Mouse (Mus musculus): ENCODE data around the gene Hoxc10. TPM values are rescaled to one million over a fixed set of nuclear protein-coding genes. Genes with fewer than 3 reads are reported as not detected.
A peak's percentile ranks its signal among the peaks of the same experiment; 100 is the strongest.

The Hoxc10 gene
- polyA plus RNA-seq, 1 experiment from 2014 or later: not detected

DNA sequence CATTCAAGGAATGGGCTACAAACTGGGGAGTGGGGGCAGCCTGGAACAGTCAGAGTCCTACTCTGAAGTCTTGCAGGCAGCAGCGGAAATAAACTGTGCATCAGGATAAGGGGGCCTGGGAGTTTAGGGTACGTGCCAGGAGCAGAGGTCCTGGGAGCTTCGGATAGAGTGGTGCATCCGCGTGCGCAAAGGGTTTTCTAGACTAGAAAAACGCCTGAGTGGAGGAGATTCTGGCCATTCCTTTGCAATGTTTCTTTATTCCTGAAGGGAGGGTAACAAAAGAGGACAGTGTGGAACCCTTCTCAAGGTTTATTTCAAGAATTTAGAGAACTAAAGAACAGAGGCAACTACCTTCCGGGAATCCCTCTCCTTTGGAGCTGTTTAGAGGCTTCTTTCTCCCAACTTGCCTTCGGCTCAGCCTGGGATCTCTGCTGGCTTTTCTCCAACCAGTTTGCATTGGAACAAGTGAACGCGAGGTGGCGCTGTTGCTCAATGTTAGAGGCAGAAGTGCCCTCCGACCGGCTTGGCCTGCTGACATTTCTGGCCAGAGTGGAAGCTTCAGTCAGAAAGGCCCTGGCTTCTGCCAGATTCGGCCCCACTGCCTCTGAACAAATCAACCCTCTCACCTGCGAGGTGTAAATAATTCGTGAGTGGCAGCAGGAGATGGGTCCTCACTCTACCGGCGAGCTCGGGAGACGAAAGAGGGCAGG is 20.7 kb downstream of the Hoxc10 start:
- Histone ChIP-seq H3K4me3 (ENCODE audit: low read depth, low read length) (no peak overlapping the region), H3K4me2 (ENCODE audit: low read length) (no peak overlapping the region), H3K9ac (ENCODE audit: low read length) (no peak overlapping the region), H3K9me3 (replicated peaks; ENCODE audit: control insufficient read depth, low read length) (no peaks in the 10 kb centered on the region), H3K27ac (ENCODE audit: low read depth, low read length) (no peak overlapping the region), H3K36me3 (ENCODE audit: control insufficient read depth, insufficient read depth, low read length) (no peaks in the 10 kb centered on the region), H3K27me3 (replicated peaks; ENCODE audit: control insufficient read depth, insufficient read depth, low read length) (peaks cover 98% of the 10 kb centered on the region), H3K4me1 (ENCODE audit: control insufficient read depth, insufficient read depth, low read length) (no peaks in the 10 kb centered on the region)
- ATAC-seq: peak; percentile 42; the same call in 1 of the 2 replicates
- DNase-seq (ENCODE audit: low spot score): peak; percentile 92
- 3% methylated on average over 21 of the region's 21 CpGs for WGBS

DNA sequence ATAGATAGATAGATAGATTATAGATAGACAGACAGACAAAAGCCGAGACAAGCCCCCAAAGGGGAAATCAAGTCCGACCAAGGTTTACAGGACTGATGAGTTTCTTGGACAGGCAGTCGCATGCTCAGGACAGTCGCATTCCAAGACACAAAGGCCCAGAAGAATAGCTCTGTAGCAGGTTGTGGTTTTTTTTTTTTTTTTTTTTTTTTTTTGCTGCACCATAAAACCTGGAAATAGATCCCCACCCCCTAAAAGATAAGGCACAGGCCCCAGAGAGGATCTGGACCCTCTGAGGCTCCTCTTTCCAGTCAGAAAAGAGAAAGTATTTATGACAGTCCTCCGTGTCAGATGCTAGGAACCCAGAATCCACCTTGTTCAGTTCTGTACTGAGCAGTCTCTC is 21.5 kb downstream of the Hoxc10 start:
- no peak for ATAC-seq
- Histone ChIP-seq H3K27ac (ENCODE audit: low read depth, low read length) (no peak overlapping the region), H3K36me3 (ENCODE audit: control insufficient read depth, insufficient read depth, low read length) (no peaks in the 10 kb centered on the region), H3K27me3 (replicated peaks; ENCODE audit: control insufficient read depth, insufficient read depth, low read length) (peaks cover 99% of the 10 kb centered on the region), H3K9ac (ENCODE audit: low read length) (no peak overlapping the region), H3K4me1 (ENCODE audit: control insufficient read depth, insufficient read depth, low read length) (no peaks in the 10 kb centered on the region), H3K9me3 (replicated peaks; ENCODE audit: control insufficient read depth, low read length) (no peaks in the 10 kb centered on the region), H3K4me2 (ENCODE audit: low read length) (no peak overlapping the region), H3K4me3 (ENCODE audit: low read depth, low read length) (no peak overlapping the region)
- 15% methylated on average over 5 of the region's 5 CpGs for WGBS
- no peak for DNase-seq (ENCODE audit: low spot score)

DNA sequence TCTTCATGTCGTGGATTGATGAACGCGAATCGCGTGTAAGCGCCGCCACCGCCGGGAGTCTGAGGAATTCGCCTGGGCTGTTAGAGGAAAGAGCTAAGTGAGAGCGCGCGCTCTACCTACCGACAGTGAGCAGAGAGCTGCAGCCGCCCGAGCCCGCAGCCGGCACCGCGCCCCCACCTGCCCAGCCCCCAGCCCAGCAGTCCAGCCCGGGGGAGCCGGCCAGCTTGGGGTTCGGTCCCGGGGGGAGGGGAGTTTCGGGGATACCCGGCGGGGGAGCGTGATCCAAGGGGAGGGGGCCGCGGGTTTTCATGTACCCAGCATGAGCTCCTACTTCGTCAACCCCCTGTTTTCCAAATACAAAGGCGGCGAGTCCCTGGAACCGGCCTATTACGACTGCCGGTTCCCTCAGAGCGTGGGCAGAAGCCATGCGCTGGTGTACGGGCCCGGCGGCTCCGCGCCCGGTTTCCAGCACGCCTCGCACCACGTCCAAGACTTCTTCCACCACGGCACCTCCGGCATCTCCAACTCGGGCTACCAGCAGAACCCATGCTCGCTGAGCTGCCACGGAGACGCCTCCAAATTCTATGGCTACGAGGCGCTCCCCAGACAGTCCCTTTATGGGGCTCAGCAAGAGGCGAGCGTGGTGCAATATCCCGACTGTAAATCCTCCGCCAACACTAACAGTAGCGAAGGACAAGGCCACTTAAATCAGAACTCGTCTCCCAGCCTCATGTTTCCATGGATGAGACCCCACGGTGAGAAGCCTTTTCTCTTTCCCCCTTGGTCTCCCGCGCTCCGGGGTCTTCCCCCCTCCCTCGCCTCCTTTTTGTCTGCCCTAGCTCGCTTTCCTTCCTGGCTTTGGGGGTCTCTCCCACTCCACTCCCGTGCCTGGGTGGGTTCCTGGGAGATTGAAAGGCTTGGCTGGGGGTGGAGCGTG is 24.1 kb downstream of the Hoxc10 start, which contains the start of gene Hoxc8:
Hoxc8 (plus strand) TSS at position 147 of the 937 bp plus-strand sequence.
- Histone ChIP-seq H3K4me1 (ENCODE audit: control insufficient read depth, insufficient read depth, low read length) (no peaks in the 10 kb centered on the region), H3K27me3 (replicated peaks; ENCODE audit: control insufficient read depth, insufficient read depth, low read length) (peaks cover 95% of the 10 kb centered on the region), H3K36me3 (ENCODE audit: control insufficient read depth, insufficient read depth, low read length) (no peaks in the 10 kb centered on the region), H3K4me3 (ENCODE audit: low read depth, low read length) (no peak within 1 kb of the TSS), H3K9ac (ENCODE audit: low read length) (no peak within 1 kb of the TSS), H3K9me3 (replicated peaks; ENCODE audit: control insufficient read depth, low read length) (no peaks in the 10 kb centered on the region), H3K4me2 (ENCODE audit: low read length) (no peak within 1 kb of the TSS), H3K27ac (ENCODE audit: low read depth, low read length) (no peak within 1 kb of the TSS)
- ATAC-seq (no peak), DNase-seq (ENCODE audit: low spot score) (peak; percentile 46)
- WGBS: under 1% methylated on average over 67 of the region's 69 CpGs

DNA sequence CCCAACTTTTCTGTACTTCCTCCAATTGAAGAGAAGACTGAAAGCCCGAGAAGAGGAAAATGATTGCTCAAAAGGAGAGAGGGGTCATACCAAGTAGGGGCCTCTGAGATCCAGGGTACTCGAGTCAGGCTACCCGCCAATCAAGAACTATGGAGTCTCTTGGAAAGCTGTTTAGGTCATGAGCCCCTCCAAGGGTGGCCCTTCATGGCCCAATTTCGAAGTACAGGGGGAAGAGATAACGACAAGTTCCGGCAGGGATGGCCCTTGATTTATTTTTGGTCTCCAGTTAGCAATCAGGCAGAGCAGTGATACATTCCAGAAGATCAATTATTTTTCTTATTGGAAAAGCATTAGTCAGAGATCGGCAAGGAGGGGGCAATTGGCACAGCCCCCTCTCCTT is 25.2 kb downstream of the Hoxc10 start:
- WGBS: 3% methylated on average over 7 of the region's 7 CpGs
- no peak overlapping the region for H3K9ac ChIP-seq (ENCODE audit: low read length)
- peaks cover 95% of the 10 kb centered on the region for H3K27me3 ChIP-seq (replicated peaks; ENCODE audit: control insufficient read depth, insufficient read depth, low read length)
- H3K4me2 ChIP-seq (ENCODE audit: low read length): no peak overlapping the region
- no peak overlapping the region for H3K27ac ChIP-seq (ENCODE audit: low read depth, low read length)
- ATAC-seq: no peak
- no peak for DNase-seq (ENCODE audit: low spot score)
- H3K4me1 ChIP-seq (ENCODE audit: control insufficient read depth, insufficient read depth, low read length): no peaks in the 10 kb centered on the region
- H3K36me3 ChIP-seq (ENCODE audit: control insufficient read depth, insufficient read depth, low read length): no peaks in the 10 kb centered on the region
- no peak overlapping the region for H3K4me3 ChIP-seq (ENCODE audit: low read depth, low read length)
- H3K9me3 ChIP-seq (replicated peaks; ENCODE audit: control insufficient read depth, low read length): no peaks in the 10 kb centered on the region

DNA sequence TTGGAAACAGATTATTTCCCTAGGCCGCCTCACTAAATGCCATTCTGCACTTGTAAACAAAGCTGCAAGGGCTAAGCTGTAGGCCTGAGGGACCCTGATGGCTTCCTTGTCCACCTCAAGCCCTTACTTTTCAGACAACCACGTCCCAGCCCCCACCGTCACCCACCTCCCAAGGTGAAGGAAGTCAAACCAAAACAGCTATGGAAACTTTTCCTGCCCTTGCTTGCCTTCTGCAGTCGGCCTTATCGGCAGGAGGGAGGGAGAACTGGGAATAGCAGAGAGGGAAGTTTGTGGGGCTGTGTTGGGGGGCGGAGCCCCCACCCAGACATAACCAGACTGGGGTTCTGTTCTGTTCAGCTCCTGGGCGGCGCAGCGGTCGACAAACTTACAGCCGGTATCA is 25.6 kb downstream of the Hoxc10 start:
- no peak overlapping the region for H3K4me2 ChIP-seq (ENCODE audit: low read length)
- no peaks in the 10 kb centered on the region for H3K4me1 ChIP-seq (ENCODE audit: control insufficient read depth, insufficient read depth, low read length)
- no peak overlapping the region for H3K27ac ChIP-seq (ENCODE audit: low read depth, low read length)
- H3K36me3 ChIP-seq (ENCODE audit: control insufficient read depth, insufficient read depth, low read length): no peaks in the 10 kb centered on the region
- H3K9ac ChIP-seq (ENCODE audit: low read length): no peak overlapping the region
- H3K4me3 ChIP-seq (ENCODE audit: low read depth, low read length): no peak overlapping the region
- WGBS: 2% methylated on average over 11 of the region's 11 CpGs
- no peak for DNase-seq (ENCODE audit: low spot score)
- H3K9me3 ChIP-seq (replicated peaks; ENCODE audit: control insufficient read depth, low read length): no peaks in the 10 kb centered on the region
- peaks cover 95% of the 10 kb centered on the region for H3K27me3 ChIP-seq (replicated peaks; ENCODE audit: control insufficient read depth, insufficient read depth, low read length)
- no peak for ATAC-seq

- H3K4me2 ChIP-seq (ENCODE audit: low read length): no peak overlapping the region
- DNase-seq (ENCODE audit: low spot score): no peak
- ATAC-seq: no peak
- H3K36me3 ChIP-seq (ENCODE audit: control insufficient read depth, insufficient read depth, low read length): no peaks in the 10 kb centered on the region
- WGBS: 0% methylated on average over 3 of the region's 3 CpGs
- no peak overlapping the region for H3K4me3 ChIP-seq (ENCODE audit: low read depth, low read length)
- H3K9ac ChIP-seq (ENCODE audit: low read length): no peak overlapping the region
- peaks cover 95% of the 10 kb centered on the region for H3K27me3 ChIP-seq (replicated peaks; ENCODE audit: control insufficient read depth, insufficient read depth, low read length)
- H3K27ac ChIP-seq (ENCODE audit: low read depth, low read length): no peak overlapping the region
- H3K4me1 ChIP-seq (ENCODE audit: control insufficient read depth, insufficient read depth, low read length): no peaks in the 10 kb centered on the region
- H3K9me3 ChIP-seq (replicated peaks; ENCODE audit: control insufficient read depth, low read length): no peaks in the 10 kb centered on the region
Measured at GRCm38 (mm10) chr15:102992863-102993262, 26.3 kb downstream of the Hoxc10 start.

GRCm38 (mm10) chr15:102996548-102996947 is 30.0 kb downstream of the Hoxc10 start:
- under 1% methylated on average over 9 of the region's 9 CpGs for WGBS
- no peak for ATAC-seq

GRCm38 (mm10) chr15:102997431-102997830 is 30.8 kb downstream of the Hoxc10 start:
- ATAC-seq (no peak), DNase-seq (ENCODE audit: low spot score) (no peak)
- Histone ChIP-seq H3K9me3 (replicated peaks; ENCODE audit: control insufficient read depth, low read length) (no peaks in the 10 kb centered on the region), H3K27ac (ENCODE audit: low read depth, low read length) (no peak overlapping the region), H3K36me3 (ENCODE audit: control insufficient read depth, insufficient read depth, low read length) (no peaks in the 10 kb centered on the region), H3K27me3 (replicated peaks; ENCODE audit: control insufficient read depth, insufficient read depth, low read length) (peaks cover 95% of the 10 kb centered on the region), H3K4me3 (ENCODE audit: low read depth, low read length) (no peak overlapping the region), H3K9ac (ENCODE audit: low read length) (no peak overlapping the region), H3K4me2 (ENCODE audit: low read length) (no peak overlapping the region), H3K4me1 (ENCODE audit: control insufficient read depth, insufficient read depth, low read length) (peaks cover 7% of the 10 kb centered on the region; the same call in 1 of the 2 replicates)
- 0% methylated on average over 3 of the region's 3 CpGs for WGBS

More at GRCm38 (mm10) chr15:102996548-102996947, 30.0 kb downstream of the Hoxc10 start:
- Histone ChIP-seq H3K27me3 (replicated peaks; ENCODE audit: control insufficient read depth, insufficient read depth, low read length) (peaks cover 95% of the 10 kb centered on the region), H3K27ac (ENCODE audit: low read depth, low read length) (no peak overlapping the region), H3K4me3 (ENCODE audit: low read depth, low read length) (no peak overlapping the region), H3K4me1 (ENCODE audit: control insufficient read depth, insufficient read depth, low read length) (peaks cover 7% of the 10 kb centered on the region; the same call in 1 of the 2 replicates), H3K9ac (ENCODE audit: low read length) (no peak overlapping the region), H3K36me3 (ENCODE audit: control insufficient read depth, insufficient read depth, low read length) (no peaks in the 10 kb centered on the region), H3K4me2 (ENCODE audit: low read length) (no peak overlapping the region), H3K9me3 (replicated peaks; ENCODE audit: control insufficient read depth, low read length) (no peaks in the 10 kb centered on the region)
- DNase-seq (ENCODE audit: low spot score): no peak

Measured in forebrain, embryonic 14.5 days (tissue).